Mouse (Mus musculus): Measurements from ENCODE around the gene Cttn.

GRCm38 (mm10) chr7:144414632-144415031 lies 56.2 kb downstream of the Cttn start:
- TF ChIP-seq POLR2A (IDR thresholded peaks at IDR 0.05; ENCODE audit: borderline replicate concordance, extremely low read depth, low read depth, low read length): no peak
- 0 out of 2 replicates have a peak, but pooled peaks have one; percentile 4 for TF ChIP-seq CTCF (IDR thresholded peaks at IDR 0.05; ENCODE audit: insufficient read depth, low read length)
